In the genomic region with DNA sequence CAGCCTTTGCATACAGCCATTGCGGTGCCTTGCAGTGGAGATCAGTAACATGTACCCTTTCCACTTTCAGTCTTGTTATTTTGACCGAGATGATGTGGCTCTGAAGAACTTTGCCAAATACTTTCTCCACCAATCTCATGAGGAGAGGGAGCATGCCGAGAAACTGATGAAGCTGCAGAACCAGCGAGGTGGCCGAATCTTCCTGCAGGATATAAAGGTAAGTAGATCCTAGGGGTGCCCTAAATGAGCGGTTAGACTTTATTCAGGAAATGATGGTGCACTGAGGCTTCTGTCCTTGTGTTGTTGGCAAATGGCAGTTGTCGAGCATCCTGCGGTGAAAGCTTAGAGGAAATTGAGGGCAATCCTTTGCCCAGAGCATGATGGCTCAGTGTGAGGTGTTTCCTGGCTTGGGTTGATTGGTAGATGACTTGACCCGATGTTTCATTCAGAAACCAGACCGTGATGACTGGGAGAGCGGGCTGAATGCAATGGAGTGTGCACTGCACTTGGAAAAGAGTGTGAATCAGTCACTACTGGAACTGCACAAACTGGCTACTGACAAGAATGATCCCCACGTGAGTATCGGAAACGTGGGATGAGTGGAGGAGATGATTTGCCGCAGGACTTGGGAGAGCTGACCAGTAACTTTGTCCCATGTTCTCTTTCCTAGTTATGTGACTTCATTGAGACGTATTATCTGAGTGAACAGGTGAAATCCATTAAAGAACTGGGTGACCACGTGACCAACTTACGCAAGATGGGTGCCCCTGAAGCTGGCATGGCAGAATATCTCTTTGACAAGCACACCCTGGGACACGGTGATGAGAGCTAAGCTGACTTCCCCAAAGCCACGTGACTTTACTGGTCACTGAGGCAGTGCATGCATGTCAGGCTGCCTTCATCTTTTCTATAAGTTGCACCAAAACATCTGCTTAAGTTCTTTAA, we compare ENCODE assay signal across 1 mouse cellular context.
TF ChIP-seq lines count a peak whose summit lies in the region.

No protein-coding gene starts in this region.

TF ChIP-seq in CH12.LX, 34 proteins besides CTCF, POLR2A, EP300 and RAD21:
- TF ChIP-seq CHD2 (IDR thresholded peaks at IDR 0.05; ENCODE audit: low read length) (no peak), PAX5 (IDR thresholded peaks at IDR 0.05; ENCODE audit: low read length) (no peak), KAT2A (IDR thresholded peaks at IDR 0.05; ENCODE audit: insufficient replicate concordance, low read length) (no peak), JUN (IDR thresholded peaks at IDR 0.05; ENCODE audit: insufficient read depth, low read depth, low read length) (no peak), BHLHE40 (IDR thresholded peaks at IDR 0.05; ENCODE audit: low read depth, low read length) (no peak), TBP (conservative IDR thresholded peaks at IDR 0.05; ENCODE audit: low read depth, low read length) (no peak), USF2 (conservative IDR thresholded peaks at IDR 0.05; ENCODE audit: low read depth, low read length) (no peak), ETS1 (conservative IDR thresholded peaks at IDR 0.05; ENCODE audit: low read depth, low read length) (no peak), USF1 (IDR thresholded peaks at IDR 0.05; ENCODE audit: low read depth, low read length) (no peak), E2F4 (IDR thresholded peaks at IDR 0.05; ENCODE audit: insufficient replicate concordance, low read depth, low read length) (no peak), ZC3H11A (IDR thresholded peaks at IDR 0.05; ENCODE audit: low read depth, low read length) (no peak), JUND (conservative IDR thresholded peaks at IDR 0.05; ENCODE audit: low read depth, low read length) (no peak), NRF1 (IDR thresholded peaks at IDR 0.05; ENCODE audit: low read depth, low read length) (no peak), CHD1 (IDR thresholded peaks at IDR 0.05; ENCODE audit: low read depth, low read length) (no peak), UBTF (IDR thresholded peaks at IDR 0.05; ENCODE audit: low read depth, low read length) (no peak), MYC (IDR thresholded peaks at IDR 0.05; ENCODE audit: low read depth, low read length) (no peak), NELFE (IDR thresholded peaks at IDR 0.05; ENCODE audit: low read depth, low read length) (no peak), HCFC1 (IDR thresholded peaks at IDR 0.05; ENCODE audit: low read depth, low read length) (no peak), POLR2AphosphoS2 (IDR thresholded peaks at IDR 0.05; ENCODE audit: low read depth, low read length) (no peak), TCF12 (IDR thresholded peaks at IDR 0.05; ENCODE audit: low read depth, low read length) (no peak)
